Mouse (Mus musculus) limb, embryonic 15.5 days (tissue): ENCODE results near the gene Tspan1. TPM values are rescaled to one million over a fixed set of nuclear protein-coding genes. Genes with fewer than 3 reads are reported as not detected.

Experiments used
- ATAC-seq: fragments of 200-750 bp; cut with Nextera tagmentation; 2 replicates; pipeline ENCODE4 v1.8.0; 2017; ENCODE audit warnings: low read depth, moderate TSS enrichment; ENCODE audit not compliant: insufficient number of reproducible peaks, low FRiP score, low TSS enrichment
- H3K27ac ChIP-seq: fragments of 300-500 bp; sonication (generic); 2 replicates; pipeline ENCODE4 v1.5.1; 2015; ENCODE audit warnings: moderate library complexity, mild to moderate bottlenecking, inconsistent platforms
- H3K27me3 ChIP-seq: fragments of 300-500 bp; sonication (generic); 2 replicates; pipeline ENCODE4 v1.6.1; 2015; ENCODE audit warnings: inconsistent platforms
- H3K36me3 ChIP-seq: fragments of 300-500 bp; sonication (generic); 2 replicates; pipeline ENCODE4 v1.6.1; 2015; ENCODE audit warnings: inconsistent platforms
- H3K4me1 ChIP-seq: fragments of 300-500 bp; sonication (generic); 2 replicates; pipeline ENCODE4 v1.6.1; 2015; ENCODE audit warnings: inconsistent platforms
- H3K4me2 ChIP-seq: fragments of 300-500 bp; sonication (generic); 2 replicates; pipeline ENCODE4 v1.6.1; 2015; ENCODE audit warnings: mild to moderate bottlenecking, inconsistent platforms
- H3K4me3 ChIP-seq: fragments of 300-500 bp; sonication (generic); 2 replicates; pipeline ENCODE4 v1.5.1; 2015; ENCODE audit warnings: mild to moderate bottlenecking, inconsistent platforms
- H3K9ac ChIP-seq: fragments of 300-500 bp; sonication (generic); 2 replicates; pipeline ENCODE4 v1.6.1; 2015; ENCODE audit warnings: inconsistent platforms
- H3K9me3 ChIP-seq: fragments of 300-500 bp; sonication (generic); 2 replicates; pipeline ENCODE4 v1.6.1; 2016; ENCODE audit warnings: inconsistent platforms
- WGBS: fragments of 180-500 bp; shearing (Covaris S2); methylation state at CpG from one replicate; pipeline ENCODE4 v1.1.7; 2015; 5-methylcytosine and 5-hydroxymethylcytosine counted together
- polyA plus RNA-seq: library from polyadenylated mRNA; unstranded; fragments of >200 nt; fragmentation: Nextera tagmentation; extraction: Ambion mirVana; gene quantifications from 2 replicates; pipeline ENCODE4 v1.2.1, GENCODE M21; 2015

The Tspan1 gene
- polyA plus RNA-seq, 1 experiment from 2014 or later = 0.12 TPM

- ATAC-seq = no peak
- Histone ChIP-seq H3K36me3 (0 out of 2 replicates have a peak, but pooled peaks cover 4% of the 10 kb centered on the region), H3K27ac (no peak overlapping the region), H3K27me3 (no peaks in the 10 kb centered on the region), H3K4me1 (peaks cover 16% of the 10 kb centered on the region), H3K9ac (no peak overlapping the region), H3K4me3 (no peak overlapping the region), H3K4me2 (no peak overlapping the region), H3K9me3 (no peaks in the 10 kb centered on the region)
- WGBS = 82% methylated on average over 1 of the region's 1 CpGs
Observed at GRCm38 (mm10) chr4:116141736-116142135, 25.7 kb downstream of the Tspan1 start.

GRCm38 (mm10) chr4:116140801-116141574, 26.4 kb downstream of the Tspan1 start:
- Histone ChIP-seq H3K36me3 (peaks cover 8% of the 10 kb centered on the region; the same call in 1 of the 2 replicates), H3K4me2 (no peak overlapping the region), H3K27ac (no peak overlapping the region), H3K4me1 (peaks cover 16% of the 10 kb centered on the region), H3K27me3 (no peaks in the 10 kb centered on the region), H3K9ac (no peak overlapping the region), H3K9me3 (no peaks in the 10 kb centered on the region), H3K4me3 (no peak overlapping the region)
- WGBS = 84% methylated on average over 7 of the region's 7 CpGs
- no peak for ATAC-seq

GRCm38 (mm10) chr4:116137421-116137996, 29.9 kb downstream of the Tspan1 start:
- no peak overlapping the region for H3K9ac ChIP-seq
- H3K4me1 ChIP-seq = no peaks in the 10 kb centered on the region
- WGBS = 54% methylated on average over 13 of the region's 13 CpGs
- peaks cover 8% of the 10 kb centered on the region; the same call in 1 of the 2 replicates for H3K36me3 ChIP-seq
- no peak overlapping the region for H3K4me2 ChIP-seq
- H3K4me3 ChIP-seq = no peak overlapping the region
- no peaks in the 10 kb centered on the region for H3K27me3 ChIP-seq
- H3K9me3 ChIP-seq = no peaks in the 10 kb centered on the region
- no peak overlapping the region for H3K27ac ChIP-seq
- ATAC-seq = no peak

- no peak for ATAC-seq
- Histone ChIP-seq H3K36me3 (peaks cover 8% of the 10 kb centered on the region; the same call in 1 of the 2 replicates), H3K27me3 (no peaks in the 10 kb centered on the region), H3K4me3 (no peak overlapping the region), H3K9ac (no peak overlapping the region), H3K4me1 (no peaks in the 10 kb centered on the region), H3K27ac (no peak overlapping the region), H3K9me3 (no peaks in the 10 kb centered on the region), H3K4me2 (no peak overlapping the region)
- WGBS = 23% methylated on average over 2 of the region's 2 CpGs
Observed at GRCm38 (mm10) chr4:116134990-116135389, 32.4 kb downstream of the Tspan1 start.

GRCm38 (mm10) chr4:116133126-116133525, 34.3 kb downstream of the Tspan1 start:
- Histone ChIP-seq H3K27me3 (no peaks in the 10 kb centered on the region), H3K27ac (no peak overlapping the region), H3K4me3 (no peak overlapping the region), H3K4me2 (no peak overlapping the region), H3K4me1 (no peaks in the 10 kb centered on the region), H3K36me3 (peaks cover 8% of the 10 kb centered on the region; the same call in 1 of the 2 replicates), H3K9me3 (no peaks in the 10 kb centered on the region), H3K9ac (no peak overlapping the region)
- WGBS = 66% methylated on average over 4 of the region's 4 CpGs
- no peak for ATAC-seq

GRCm38 (mm10) chr4:116127956-116128355, 39.4 kb downstream of the Tspan1 start:
- 81% methylated on average over 6 of the region's 6 CpGs for WGBS
- H3K27ac ChIP-seq = no peak overlapping the region
- H3K9me3 ChIP-seq = no peaks in the 10 kb centered on the region
- peaks cover 8% of the 10 kb centered on the region for H3K4me1 ChIP-seq
- H3K27me3 ChIP-seq = no peaks in the 10 kb centered on the region
- no peak overlapping the region for H3K4me3 ChIP-seq
- H3K4me2 ChIP-seq = no peak overlapping the region
- no peaks in the 10 kb centered on the region for H3K36me3 ChIP-seq
- no peak for ATAC-seq
- no peak overlapping the region for H3K9ac ChIP-seq

GRCm38 (mm10) chr4:116125803-116126386, 41.5 kb downstream of the Tspan1 start:
- ATAC-seq = no peak
- Histone ChIP-seq H3K36me3 (no peaks in the 10 kb centered on the region), H3K9me3 (no peaks in the 10 kb centered on the region), H3K4me2 (no peak overlapping the region), H3K4me3 (no peak overlapping the region), H3K27me3 (no peaks in the 10 kb centered on the region), H3K9ac (no peak overlapping the region), H3K4me1 (peaks cover 11% of the 10 kb centered on the region), H3K27ac (no peak overlapping the region)
- WGBS = 88% methylated on average over 4 of the region's 4 CpGs

- peak within 1 kb of the TSS; percentile 35 for H3K9ac ChIP-seq
- H3K4me2 ChIP-seq = peak within 1 kb of the TSS; percentile 58
- H3K9me3 ChIP-seq = no peaks in the 10 kb centered on the region
- no peaks in the 10 kb centered on the region; the same call in 1 of the 2 replicates for H3K36me3 ChIP-seq
- peaks cover 11% of the 10 kb centered on the region for H3K4me1 ChIP-seq
- no peaks in the 10 kb centered on the region for H3K27me3 ChIP-seq
- peak within 1 kb of the TSS; percentile 47 for H3K4me3 ChIP-seq
- ATAC-seq = peak; percentile 93
- peak within 1 kb of the TSS; percentile 65 for H3K27ac ChIP-seq
- 3% methylated on average over 24 of the region's 24 CpGs for WGBS
Observed at GRCm38 (mm10) chr4:116123602-116124519, 43.5 kb downstream of the Tspan1 start, which contains the start of the genes Rad54l and Pomgnt1. Gene Rad54l, minus strand, starts transcription at chr4:116123690. Gene Pomgnt1, plus strand, starts transcription at chr4:116123840.

- Histone ChIP-seq H3K9ac (peak overlapping the region; percentile 35), H3K27me3 (no peaks in the 10 kb centered on the region), H3K36me3 (no peaks in the 10 kb centered on the region; the same call in 1 of the 2 replicates), H3K4me2 (peak overlapping the region; percentile 58), H3K9me3 (no peaks in the 10 kb centered on the region), H3K4me3 (peak overlapping the region; percentile 47), H3K4me1 (peaks cover 11% of the 10 kb centered on the region), H3K27ac (no peak overlapping the region)
- WGBS = 3% methylated on average over 1 of the region's 1 CpGs
- ATAC-seq = no peak
Observed at GRCm38 (mm10) chr4:116122762-116123161, 44.6 kb downstream of the Tspan1 start.
